In genomic region chr2:26119626-26120025, GRCm38 (mm10) we compare ENCODE assay signal across 16 mouse cellular contexts. TPM values are rescaled to one million over a fixed set of nuclear protein-coding genes. Genes with fewer than 3 reads are reported as not detected.
A peak's percentile ranks its signal among the peaks of the same experiment; 100 is the strongest.
DNase-seq lines count a peak whose midpoint lies in the region; ATAC-seq and TF ChIP-seq lines count a peak whose summit lies in the region.
"Had no signal": no experiment of that assay in that cellular context is flagged by ENCODE, and none has a peak within 500 bp of the region (broad histone marks: within the 10 kb centered on the region; RNA-seq: fewer than 3 reads in every experiment).

No protein-coding gene starts in this region.

- 55% methylated on average over 2 of the region's 2 CpGs for WGBS in heart, embryonic 13.5 days
- WGBS in lung, embryonic 15.5 days = 71% methylated on average over 2 of the region's 2 CpGs
- 78% methylated on average over 2 of the region's 2 CpGs for WGBS in lung, postnatal 0 days
- 46% methylated on average over 2 of the region's 2 CpGs for WGBS in thymus, adult 2 months

- no peak for ATAC-seq in heart, embryonic 13.5 days (ENCODE audit: extremely low read depth, insufficient number of reproducible peaks, low FRiP score, low TSS enrichment)
- no peak for ATAC-seq in lung, embryonic 15.5 days (ENCODE audit: borderline replicate concordance, extremely low read depth, low FRiP score, low TSS enrichment)
- no peak for ATAC-seq in lung, postnatal 0 days
- peak; percentile 70 for ATAC-seq in megakaryocyte, adult 5-6 weeks (ENCODE audit: poor library complexity, severe bottlenecking)
- ATAC-seq: CD4-positive, CD25-positive, alpha-beta regulatory T cell, adult 4 months; forebrain, embryonic 14.5 days; inflammation-experienced regulatory T-cells, adult 6 months had no signal

- H3K36me3 ChIP-seq in heart, embryonic 13.5 days = no peaks in the 10 kb centered on the region
- H3K36me3 ChIP-seq in lung, embryonic 15.5 days = no peaks in the 10 kb centered on the region
- H3K36me3 ChIP-seq in lung, postnatal 0 days (ENCODE audit: insufficient read depth, low read length) = no peaks in the 10 kb centered on the region
- no peaks in the 10 kb centered on the region for H3K36me3 ChIP-seq in thymus, adult 2 months (ENCODE audit: control insufficient read depth, insufficient read depth, low read length)
- H3K36me3 ChIP-seq: hindbrain, embryonic 10.5 days; neural tube, embryonic 13.5 days had no signal

- 0 out of 2 replicates have a peak overlapping the region, but pooled peaks have one; percentile 72 for H3K27ac ChIP-seq in heart, embryonic 13.5 days (replicated peaks)
- 0 out of 2 replicates have a peak overlapping the region, but pooled peaks have one; percentile 64 for H3K27ac ChIP-seq in lung, embryonic 15.5 days
- H3K27ac ChIP-seq in lung, postnatal 0 days (ENCODE audit: low read length) = no peak overlapping the region
- no peak overlapping the region for H3K27ac ChIP-seq in thymus, adult 2 months (ENCODE audit: control insufficient read depth, insufficient read depth, low read length)
- H3K27ac ChIP-seq: hindbrain, embryonic 10.5 days had no signal

- no peak for TF ChIP-seq POLR2A in thymus, adult 2 months (IDR thresholded peaks at IDR 0.05; ENCODE audit: control insufficient read depth, extremely low read depth, insufficient read depth, low read length, poor library complexity)

- TF ChIP-seq CTCF in lung, postnatal 0 days (IDR thresholded peaks at IDR 0.05) = no peak
- TF ChIP-seq CTCF in thymus, adult 2 months (IDR thresholded peaks at IDR 0.05; ENCODE audit: borderline replicate concordance, control insufficient read depth, extremely low read depth, insufficient read depth, low read length, poor library complexity) = no peak

- no peak overlapping the region for H3K4me3 ChIP-seq in heart, embryonic 13.5 days
- no peak overlapping the region for H3K4me3 ChIP-seq in lung, embryonic 15.5 days
- H3K4me3 ChIP-seq in lung, postnatal 0 days (ENCODE audit: low read depth, low read length) = no peak overlapping the region
- H3K4me3 ChIP-seq in thymus, adult 2 months (ENCODE audit: control insufficient read depth, insufficient read depth, low read length) = no peak overlapping the region
- H3K4me3 ChIP-seq: hindbrain, embryonic 10.5 days; neural tube, embryonic 13.5 days had no signal

- TF ChIP-seq EP300 in lung, postnatal 0 days (IDR thresholded peaks at IDR 0.05) = no peak

- peaks cover 57% of the 10 kb centered on the region for H3K4me1 ChIP-seq in heart, embryonic 13.5 days
- H3K4me1 ChIP-seq in lung, embryonic 15.5 days = peaks cover 29% of the 10 kb centered on the region
- H3K4me1 ChIP-seq in lung, postnatal 0 days (ENCODE audit: insufficient read depth, low read depth, low read length) = peaks cover 16% of the 10 kb centered on the region
- no peaks in the 10 kb centered on the region; the same call in 1 of the 2 replicates for H3K4me1 ChIP-seq in thymus, adult 2 months (replicated peaks; ENCODE audit: control insufficient read depth, insufficient read depth, low read length)

- no peaks in the 10 kb centered on the region for H3K9me3 ChIP-seq in heart, embryonic 13.5 days
- H3K9me3 ChIP-seq in lung, embryonic 15.5 days = no peaks in the 10 kb centered on the region
- H3K9me3 ChIP-seq in lung, postnatal 0 days (ENCODE audit: low read length) = no peaks in the 10 kb centered on the region
- H3K9me3 ChIP-seq: hindbrain, embryonic 10.5 days; neural tube, embryonic 13.5 days had no signal

- no peak for DNase-seq in heart, postnatal 4 days
- DNase-seq in lung, postnatal 0 days (ENCODE audit: low spot score) = no peak
- no peak for DNase-seq in Muller cell, postnatal 12 days (ENCODE audit: inconsistent ontology term)
- no peak for DNase-seq in thymus, adult 2 months
- DNase-seq: adrenal gland, postnatal 10 days; cerebellum, adult 9-11 months; layer of hippocampus, postnatal 36 days; thymus, postnatal 36 days had no signal

- no peak overlapping the region for H3K4me2 ChIP-seq in heart, embryonic 13.5 days
- H3K4me2 ChIP-seq in lung, embryonic 15.5 days = no peak overlapping the region
- H3K4me2 ChIP-seq in lung, postnatal 0 days (replicated peaks; ENCODE audit: low read depth, low read length) = no peak overlapping the region
- H3K4me2 ChIP-seq: neural tube, embryonic 13.5 days had no signal

- H3K27me3 ChIP-seq in heart, embryonic 13.5 days (replicated peaks) = peaks cover 42% of the 10 kb centered on the region
- peaks cover 20% of the 10 kb centered on the region for H3K27me3 ChIP-seq in lung, embryonic 15.5 days
- H3K27me3 ChIP-seq in lung, postnatal 0 days (replicated peaks; ENCODE audit: insufficient read depth, low read length) = no peaks in the 10 kb centered on the region
- H3K27me3 ChIP-seq in thymus, adult 2 months (ENCODE audit: control insufficient read depth, insufficient read depth, low read length) = no peaks in the 10 kb centered on the region; the same call in 1 of the 2 replicates

- H3K9ac ChIP-seq in heart, embryonic 13.5 days = no peak overlapping the region
- no peak overlapping the region for H3K9ac ChIP-seq in lung, embryonic 15.5 days
- no peak overlapping the region for H3K9ac ChIP-seq in lung, postnatal 0 days (replicated peaks; ENCODE audit: low read depth)

RNA-seq across cellular contexts. Expression of gene Nacc2, which starts 3.4 kb away (rescaled TPM):
- 5.4 and 6.1 TPM in 2 replicates for polyA plus RNA-seq in heart, embryonic 13.5 days (2015; fragmentation: Nextera tagmentation; extraction: Ambion mirVana)
- total RNA-seq in heart, postnatal 4 days (2021) = 10 to 100 TPM; 11.1 to 11.4 TPM
- polyA plus RNA-seq in lung, embryonic 15.5 days (2015; fragmentation: Nextera tagmentation; extraction: Ambion mirVana) = 10.3 and 11.2 TPM in 2 replicates
- 7.1 and 9.2 TPM in 2 replicates for polyA plus RNA-seq in lung, postnatal 0 days (2015; fragmentation: Nextera tagmentation; extraction: Ambion mirVana)
- total RNA-seq in megakaryocyte, adult 5-6 weeks (2015) = 2.1 and 3.0 TPM in 2 replicates
- total RNA-seq in megakaryocyte, adult 5-6 weeks (2017) = 1.7 and 3.6 TPM in 2 replicates
- 12.6 and 13.8 TPM in 2 replicates for polyA plus RNA-seq in thymus, adult 2 months (2012; rRNA removed)

Comparison
In these comparisons a context has a peak if more than half of its experiments do, and no peak if none do; other contexts are left out.
1. H3K27ac ChIP-seq: peak in heart, embryonic 13.5 days (single experiment) and lung, embryonic 15.5 days (single experiment); none in lung, postnatal 0 days (single experiment) and thymus, adult 2 months (single experiment).